Mouse (Mus musculus) neural tube, embryonic 14.5 days (tissue): ENCODE measurements around the gene Gm20547. TPM values are rescaled to one million over a fixed set of nuclear protein-coding genes. Genes with fewer than 3 reads are reported as not detected.

Source experiments
- ATAC-seq: fragments of 200-750 bp; cut with Nextera tagmentation; 2 replicates; pipeline ENCODE4 v1.8.0; 2017; ENCODE audit warnings: low read depth, mild to moderate bottlenecking, moderate TSS enrichment, moderate library complexity
- H3K27ac ChIP-seq: fragments of 300-500 bp; sonication (generic); 2 replicates; pipeline ENCODE4 v1.5.1; 2014; ENCODE audit warnings: low read depth, mild to moderate bottlenecking, control low read depth, low read length, moderate library complexity, mixed read lengths
- H3K27me3 ChIP-seq: fragments of 300-500 bp; sonication (generic); 2 replicates; pipeline ENCODE4 v1.6.1; 2014; ENCODE audit warnings: low read length; ENCODE audit not compliant: control insufficient read depth, insufficient read depth
- H3K36me3 ChIP-seq: fragments of 300-500 bp; sonication (generic); 2 replicates; pipeline ENCODE4 v1.6.1; 2014; ENCODE audit warnings: low read length, mixed read lengths; ENCODE audit not compliant: control insufficient read depth, insufficient read depth
- H3K4me1 ChIP-seq: fragments of 300-500 bp; sonication (generic); 2 replicates; pipeline ENCODE4 v1.6.1; 2014; ENCODE audit warnings: low read length; ENCODE audit not compliant: control insufficient read depth, insufficient read depth
- H3K4me2 ChIP-seq: fragments of 300-500 bp; sonication (generic); 2 replicates; pipeline ENCODE4 v1.6.1; 2014; ENCODE audit warnings: mild to moderate bottlenecking, low read depth, low read length, control low read depth
- H3K4me3 ChIP-seq: fragments of 300-500 bp; sonication (generic); 2 replicates; pipeline ENCODE4 v1.5.1; 2014; ENCODE audit warnings: low read depth, low read length, control low read depth, mixed read lengths
- H3K9ac ChIP-seq: fragments of 300-500 bp; sonication (generic); replicated peaks from 2 replicates; pipeline ENCODE4 v1.6.1; 2014; ENCODE audit warnings: low read depth, mild to moderate bottlenecking, control low read depth, low read length, mixed read lengths
- H3K9me3 ChIP-seq: fragments of 300-500 bp; sonication (generic); 2 replicates; pipeline ENCODE4 v1.6.1; 2016; ENCODE audit warnings: low read length; ENCODE audit not compliant: control insufficient read depth
- WGBS: fragments of 180-500 bp; shearing (Covaris S2); extraction: QIAGEN DNeasy Blood & Tissue Kit; methylation state at CpG from one replicate; pipeline ENCODE4 v1.1.7; 2014; 5-methylcytosine and 5-hydroxymethylcytosine counted together
- polyA plus RNA-seq: library from polyadenylated mRNA; unstranded; fragments of >200 nt; fragmentation: Nextera tagmentation; extraction: Ambion mirVana; gene quantifications from 2 replicates; pipeline ENCODE4 v1.2.1, GENCODE M21; 2014

Gene Gm20547
- polyA plus RNA-seq, 1 experiment from 2014 or later = not detected

DNA sequence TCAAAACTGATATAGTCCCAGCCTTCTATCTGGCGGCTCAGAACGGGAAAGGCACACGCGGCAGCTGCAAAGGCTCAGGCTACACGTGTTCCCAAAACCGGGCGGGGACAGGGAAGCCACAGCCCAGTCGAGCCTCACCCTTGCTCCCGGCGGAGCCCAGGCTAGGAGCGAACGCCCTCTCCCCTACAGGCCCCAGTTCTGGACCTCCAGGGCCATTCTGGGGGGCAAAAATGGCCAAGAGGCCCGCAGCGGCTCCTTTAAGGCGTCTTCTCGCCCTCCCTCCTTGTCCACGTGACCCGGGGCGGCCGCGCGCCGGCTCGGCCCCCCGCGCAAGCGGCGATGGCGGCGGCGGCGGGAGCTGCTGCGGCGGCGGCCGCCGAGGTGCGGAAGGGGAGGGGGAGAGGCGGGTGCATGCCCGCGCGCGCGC, 16.3 kb upstream of the Gm20547 start, which contains the start of the genes C2 and Ehmt2:
TSS of gene C2 (minus strand) at position 106 of the 427 bp plus-strand sequence.
TSS of gene Ehmt2 (plus strand) at position 310 of the 427 bp plus-strand sequence.
- H3K27me3 ChIP-seq = no peaks in the 10 kb centered on the region

DNA sequence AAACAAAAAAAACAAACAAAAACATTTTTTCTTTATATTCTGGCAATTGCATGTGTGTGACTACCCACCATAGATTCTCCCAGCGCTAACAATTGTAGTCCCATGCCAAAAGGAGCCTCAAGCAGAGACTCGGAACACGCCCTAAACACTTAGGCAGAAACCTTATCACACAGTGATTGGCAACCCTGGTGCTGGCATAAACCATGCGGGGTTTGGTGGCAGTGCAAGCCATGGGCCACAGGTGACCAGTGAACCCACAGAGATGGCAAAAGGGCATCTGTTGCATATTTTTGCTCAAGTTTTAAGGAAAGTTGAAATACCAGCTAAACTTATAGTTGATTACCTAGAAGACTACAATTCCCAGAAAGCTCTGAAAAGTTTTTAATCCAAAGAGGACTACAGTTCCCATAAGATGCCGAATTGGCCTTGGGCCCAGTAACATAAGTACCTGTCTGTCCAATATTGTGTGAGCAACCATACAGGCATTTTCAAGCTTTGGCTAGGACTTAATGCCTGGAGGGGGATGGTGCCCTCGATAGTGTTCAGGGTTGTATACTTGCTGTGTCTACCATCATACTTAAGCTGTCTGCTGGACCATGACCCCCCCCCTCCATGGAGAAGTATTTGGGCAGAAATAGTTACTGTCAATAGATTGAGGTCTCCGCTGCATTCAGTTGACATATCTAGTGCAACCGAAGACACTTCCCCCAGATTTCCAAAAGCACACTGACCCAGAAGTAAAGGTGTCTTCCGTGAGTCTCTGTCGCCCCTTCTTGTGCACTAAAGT, 15.7 kb upstream of the Gm20547 start:
- Histone ChIP-seq H3K9ac (peak overlapping the region; percentile 98), H3K27ac (peak overlapping the region; percentile 97), H3K4me2 (peak overlapping the region; percentile 97), H3K9me3 (no peaks in the 10 kb centered on the region), H3K4me1 (peaks cover 37% of the 10 kb centered on the region), H3K36me3 (peaks cover 6% of the 10 kb centered on the region), H3K27me3 (no peaks in the 10 kb centered on the region), H3K4me3 (peak overlapping the region; percentile 82)
- ATAC-seq = no peak
- WGBS = 25% methylated on average over 10 of the region's 10 CpGs

More for the DNA sequence above, 16.3 kb upstream of the Gm20547 start, which contains the start of the genes C2 and Ehmt2:
- no peaks in the 10 kb centered on the region for H3K9me3 ChIP-seq
- peak within 1 kb of the TSS; percentile 97 for H3K27ac ChIP-seq
- peak within 1 kb of the TSS; percentile 82 for H3K4me3 ChIP-seq
- under 1% methylated on average over 25 of the region's 44 CpGs for WGBS
- peak within 1 kb of the TSS; percentile 97 for H3K4me2 ChIP-seq
- H3K9ac ChIP-seq = peak within 1 kb of the TSS; percentile 98
- H3K36me3 ChIP-seq = peaks cover 11% of the 10 kb centered on the region
- peak; percentile 10 for ATAC-seq
- H3K4me1 ChIP-seq = peaks cover 37% of the 10 kb centered on the region

DNA sequence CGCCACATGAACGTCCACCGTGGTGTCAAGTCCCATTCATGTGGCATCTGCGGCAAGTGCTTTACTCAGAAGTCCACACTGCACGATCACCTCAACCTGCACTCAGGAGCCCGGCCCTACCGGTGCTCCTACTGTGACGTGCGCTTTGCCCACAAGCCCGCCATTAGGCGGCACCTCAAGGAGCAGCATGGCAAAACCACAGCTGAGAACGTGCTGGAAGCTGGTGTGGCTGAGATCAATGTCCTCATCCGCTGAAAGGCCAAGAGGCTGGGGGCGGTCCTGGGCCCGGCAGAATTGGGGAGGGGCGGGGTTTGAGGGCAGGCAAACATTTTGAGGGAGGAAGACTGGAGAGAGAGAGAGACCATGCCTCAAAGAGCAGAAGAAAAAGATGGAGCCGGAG, 14.5 kb upstream of the Gm20547 start:
- peak overlapping the region; percentile 82; the same call in 1 of the 2 replicates for H3K4me2 ChIP-seq
- H3K9ac ChIP-seq = no peak overlapping the region
- peaks cover 37% of the 10 kb centered on the region for H3K4me1 ChIP-seq
- H3K27me3 ChIP-seq = no peaks in the 10 kb centered on the region
- ATAC-seq = no peak
- no peak overlapping the region for H3K27ac ChIP-seq
- no peak overlapping the region; the same call in 1 of the 2 replicates for H3K4me3 ChIP-seq
- H3K9me3 ChIP-seq = no peaks in the 10 kb centered on the region
- WGBS = 89% methylated on average over 17 of the region's 17 CpGs
- no peaks in the 10 kb centered on the region for H3K36me3 ChIP-seq

DNA sequence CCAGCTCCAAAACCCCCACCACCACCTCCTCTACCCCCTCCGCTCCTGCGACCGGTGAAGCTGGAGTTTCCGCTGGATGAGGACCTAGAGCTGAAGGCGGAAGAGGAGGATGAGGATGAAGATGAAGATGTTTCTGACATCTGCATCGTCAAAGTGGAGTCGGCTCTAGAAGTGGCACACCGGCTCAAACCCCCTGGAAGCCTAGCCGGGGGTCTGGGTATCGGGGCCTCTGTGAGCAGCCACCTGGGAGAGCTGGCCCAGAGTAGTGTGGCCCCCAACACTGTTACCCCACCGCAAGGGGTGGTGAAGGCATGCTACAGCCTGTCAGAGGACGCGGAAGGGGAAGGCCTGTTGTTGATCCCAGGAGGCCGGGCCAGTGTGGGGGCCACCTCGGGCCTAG, 13.9 kb upstream of the Gm20547 start:
- peak overlapping the region; percentile 79 for H3K4me3 ChIP-seq
- H3K4me1 ChIP-seq = peaks cover 37% of the 10 kb centered on the region
- no peaks in the 10 kb centered on the region for H3K9me3 ChIP-seq
- H3K9ac ChIP-seq = peak overlapping the region; percentile 92
- H3K27me3 ChIP-seq = no peaks in the 10 kb centered on the region
- peak overlapping the region; percentile 90; the same call in 1 of the 2 replicates for H3K27ac ChIP-seq
- 86% methylated on average over 15 of the region's 15 CpGs for WGBS
- no peaks in the 10 kb centered on the region for H3K36me3 ChIP-seq
- H3K4me2 ChIP-seq = peak overlapping the region; percentile 82
- no peak for ATAC-seq

- Histone ChIP-seq H3K4me3 (peak overlapping the region; percentile 79), H3K9ac (peak overlapping the region; percentile 92), H3K27ac (peak overlapping the region; percentile 90), H3K36me3 (no peaks in the 10 kb centered on the region), H3K9me3 (no peaks in the 10 kb centered on the region), H3K4me1 (peaks cover 32% of the 10 kb centered on the region), H3K27me3 (no peaks in the 10 kb centered on the region), H3K4me2 (peak overlapping the region; percentile 82)
- 9% methylated on average over 39 of the region's 51 CpGs for WGBS
- ATAC-seq = peak; percentile 41
These were observed 13.1 kb upstream of the Gm20547 start for GRCm38 (mm10) chr17:34894801-34895530.

GRCm38 (mm10) chr17:34894074-34894597, 12.3 kb upstream of the Gm20547 start:
- Histone ChIP-seq H3K9me3 (no peaks in the 10 kb centered on the region), H3K27ac (peak overlapping the region; percentile 90), H3K9ac (peak overlapping the region; percentile 92), H3K36me3 (no peaks in the 10 kb centered on the region), H3K4me2 (peak overlapping the region; percentile 82), H3K27me3 (no peaks in the 10 kb centered on the region), H3K4me1 (peaks cover 32% of the 10 kb centered on the region), H3K4me3 (peak overlapping the region; percentile 79)
- 3% methylated on average over 32 of the region's 51 CpGs for WGBS
- ATAC-seq = peak; percentile 87

GRCm38 (mm10) chr17:34893072-34893824, 11.4 kb upstream of the Gm20547 start:
- ATAC-seq = no peak
- 72% methylated on average over 12 of the region's 12 CpGs for WGBS

DNA sequence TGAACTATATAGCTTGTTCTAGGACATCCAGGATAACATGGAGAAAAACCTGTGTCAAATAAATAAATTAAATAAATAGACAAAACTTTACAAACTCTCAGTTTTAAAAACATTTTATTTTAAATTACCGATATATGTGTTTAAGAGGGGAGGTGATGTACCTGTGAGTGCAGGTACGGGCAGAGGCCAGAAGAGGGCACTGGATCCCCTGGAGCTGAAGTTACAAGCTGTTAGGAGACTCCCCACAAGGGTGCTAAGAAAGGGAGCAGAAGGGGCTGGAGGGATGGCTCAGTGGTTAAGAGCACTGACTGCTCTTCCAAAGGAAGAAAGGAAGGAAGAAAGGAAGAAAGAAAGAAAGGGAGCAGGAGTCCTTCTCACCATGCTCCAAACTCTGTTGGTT, 9.5 kb upstream of the Gm20547 start:
- H3K9ac ChIP-seq = no peak overlapping the region
- WGBS = 98% methylated on average over 2 of the region's 2 CpGs
- no peak overlapping the region for H3K27ac ChIP-seq
- peaks cover 18% of the 10 kb centered on the region for H3K4me1 ChIP-seq
- H3K4me3 ChIP-seq = no peak overlapping the region
- no peaks in the 10 kb centered on the region for H3K36me3 ChIP-seq
- no peak for ATAC-seq
- no peak overlapping the region for H3K4me2 ChIP-seq
- no peaks in the 10 kb centered on the region for H3K9me3 ChIP-seq
- H3K27me3 ChIP-seq = no peaks in the 10 kb centered on the region

More at GRCm38 (mm10) chr17:34893072-34893824, 11.4 kb upstream of the Gm20547 start:
- Histone ChIP-seq H3K27me3 (no peaks in the 10 kb centered on the region), H3K4me2 (peak overlapping the region; percentile 55), H3K4me1 (peaks cover 32% of the 10 kb centered on the region), H3K9ac (peak overlapping the region; percentile 43; the same call in 1 of the 2 replicates), H3K4me3 (peak overlapping the region; percentile 79; the same call in 1 of the 2 replicates), H3K9me3 (no peaks in the 10 kb centered on the region), H3K27ac (peak overlapping the region; percentile 90), H3K36me3 (no peaks in the 10 kb centered on the region)
